Mouse (Mus musculus) ovary, postnatal 14 days (tissue): Measurements from ENCODE around the gene Cldn22.

Experiments used
- DNase-seq: peaks from one replicate; pipeline ENCODE4 v3.0.0; 2022; ENCODE audit warnings: low spot score

Cldn22 gene

GRCm38 (mm10) chr8:47832616-47833015 is 8.3 kb downstream of the Cldn22 start:
- DNase-seq = no peak

GRCm38 (mm10) chr8:47833944-47834343 is 9.7 kb downstream of the Cldn22 start:
- no peak for DNase-seq

- no peak for DNase-seq
Measured at GRCm38 (mm10) chr8:47843063-47843462, 18.8 kb downstream of the Cldn22 start.

DNA sequence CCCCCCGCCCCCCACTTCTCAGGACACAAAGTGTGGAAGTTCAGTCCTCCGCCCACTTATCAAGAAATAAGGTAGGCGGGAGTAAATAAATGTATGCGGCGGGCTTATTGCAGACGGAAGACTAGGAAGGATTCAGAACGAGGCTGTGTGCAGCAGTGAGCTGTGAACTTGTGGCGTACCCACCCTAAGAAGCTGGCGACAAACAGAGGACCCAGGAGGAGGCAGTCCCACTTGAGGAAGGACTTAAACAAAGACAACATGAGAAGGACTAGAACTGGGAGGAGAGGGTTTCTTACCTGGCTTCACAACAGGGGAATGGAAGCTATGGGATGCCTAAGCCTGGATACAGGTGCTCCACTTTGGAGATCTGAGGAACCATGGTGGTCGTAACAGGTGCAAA is 19.4 kb downstream of the Cldn22 start:
- DNase-seq = no peak

DNA sequence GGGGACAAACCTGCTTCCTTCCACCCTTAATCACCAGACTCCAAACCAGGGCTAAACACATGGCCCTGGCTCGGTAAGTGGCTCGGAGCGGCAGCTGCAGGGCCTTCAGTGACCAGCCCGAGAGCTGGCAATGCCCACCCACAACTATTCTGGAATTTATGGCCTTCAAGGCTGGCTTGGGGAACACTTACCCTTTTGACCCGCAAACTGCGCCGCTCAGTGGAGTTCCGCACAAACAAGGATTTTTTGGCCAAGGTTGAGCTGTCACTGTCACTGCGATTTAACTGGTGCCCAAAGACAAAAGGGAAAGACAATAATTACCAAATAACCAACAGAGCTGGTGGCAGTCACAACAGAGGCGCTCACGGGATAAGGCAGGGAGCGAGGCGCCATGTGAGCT is 21.7 kb downstream of the Cldn22 start:
- DNase-seq = no peak

DNA sequence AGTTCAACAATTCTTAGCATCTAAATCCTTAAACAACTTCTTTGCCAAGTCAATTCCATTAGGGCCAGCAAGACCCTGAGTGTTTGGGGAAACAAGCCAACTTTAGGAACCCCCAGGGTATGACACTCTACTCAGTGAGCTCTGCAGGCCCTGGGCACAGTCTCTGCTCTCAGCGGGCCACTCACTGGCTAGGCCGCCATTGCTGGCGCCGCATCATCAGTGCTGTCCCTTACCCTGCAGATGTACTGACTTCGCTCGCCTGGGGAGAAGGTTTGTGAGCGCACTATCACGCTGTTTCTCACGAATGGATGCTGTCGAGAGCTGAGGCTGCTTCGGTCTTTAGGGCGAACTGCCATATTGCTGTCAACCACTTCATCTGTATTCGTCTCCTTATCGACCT is 22.9 kb downstream of the Cldn22 start:
- DNase-seq = no peak

- DNase-seq = no peak
Measured at GRCm38 (mm10) chr8:47847931-47848330, 23.6 kb downstream of the Cldn22 start.

GRCm38 (mm10) chr8:47849842-47850241 is 25.6 kb downstream of the Cldn22 start:
- no peak for DNase-seq

DNA sequence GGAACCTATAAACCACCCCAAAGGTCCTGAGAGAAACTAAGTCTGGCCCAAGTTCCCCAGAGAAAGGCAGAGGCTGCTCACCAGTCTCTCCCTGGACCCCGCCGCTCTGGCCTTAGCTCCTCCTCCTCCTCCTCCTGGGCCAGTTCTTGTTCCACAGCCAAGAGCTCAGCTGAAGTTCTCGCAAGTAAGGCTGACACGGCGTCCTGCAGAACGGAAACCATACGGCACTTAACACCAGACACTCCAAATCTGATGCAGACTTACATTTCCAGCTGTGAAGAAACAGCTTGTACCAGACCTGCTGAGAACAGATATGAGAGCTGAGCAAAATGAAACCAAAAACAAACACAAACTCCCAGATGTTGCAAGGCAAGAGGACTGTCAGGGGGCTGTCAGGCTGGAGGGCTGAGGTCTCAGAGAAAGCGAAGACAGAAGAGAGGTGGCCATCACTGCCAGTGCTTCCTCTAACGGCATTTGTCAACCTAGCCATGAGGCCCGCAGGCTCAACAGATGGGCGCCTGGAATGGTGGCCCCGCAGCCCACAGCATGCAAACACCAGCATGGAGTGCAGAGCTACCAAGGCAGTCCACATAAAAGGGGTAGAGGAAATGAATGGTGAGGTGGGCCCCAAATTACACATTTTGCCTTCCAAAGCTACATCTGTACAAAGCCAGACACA is 27.7 kb downstream of the Cldn22 start:
- DNase-seq = peak; percentile 29

DNA sequence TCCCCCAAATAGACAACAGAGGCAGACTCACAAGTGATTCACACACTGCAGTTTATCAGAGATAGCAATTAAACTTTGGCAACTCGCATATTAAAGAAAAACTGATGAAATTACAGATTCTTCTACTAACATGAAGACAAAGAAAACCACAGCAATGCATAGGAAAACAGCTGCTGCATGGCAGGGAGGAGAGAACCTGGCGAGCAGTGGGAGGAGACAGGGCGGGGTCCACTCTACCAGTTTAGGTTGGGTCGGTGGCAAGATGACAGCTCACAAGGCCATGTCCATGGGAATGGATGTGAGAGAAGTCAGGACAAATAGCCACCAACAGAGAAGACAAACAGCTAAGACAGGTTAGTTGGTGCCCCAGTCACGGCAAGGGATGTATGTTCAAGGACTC is 28.5 kb downstream of the Cldn22 start:
- DNase-seq = no peak

- no peak for DNase-seq
Measured at GRCm38 (mm10) chr8:47853356-47853755, 29.1 kb downstream of the Cldn22 start.

- no peak for DNase-seq
Measured at GRCm38 (mm10) chr8:47859259-47859658, 35.0 kb downstream of the Cldn22 start.

- no peak for DNase-seq
Measured at GRCm38 (mm10) chr8:47866568-47866967, 42.3 kb downstream of the Cldn22 start.

- peak; percentile 83 for DNase-seq
Measured at GRCm38 (mm10) chr8:47867067-47867466, 42.8 kb downstream of the Cldn22 start.

DNA sequence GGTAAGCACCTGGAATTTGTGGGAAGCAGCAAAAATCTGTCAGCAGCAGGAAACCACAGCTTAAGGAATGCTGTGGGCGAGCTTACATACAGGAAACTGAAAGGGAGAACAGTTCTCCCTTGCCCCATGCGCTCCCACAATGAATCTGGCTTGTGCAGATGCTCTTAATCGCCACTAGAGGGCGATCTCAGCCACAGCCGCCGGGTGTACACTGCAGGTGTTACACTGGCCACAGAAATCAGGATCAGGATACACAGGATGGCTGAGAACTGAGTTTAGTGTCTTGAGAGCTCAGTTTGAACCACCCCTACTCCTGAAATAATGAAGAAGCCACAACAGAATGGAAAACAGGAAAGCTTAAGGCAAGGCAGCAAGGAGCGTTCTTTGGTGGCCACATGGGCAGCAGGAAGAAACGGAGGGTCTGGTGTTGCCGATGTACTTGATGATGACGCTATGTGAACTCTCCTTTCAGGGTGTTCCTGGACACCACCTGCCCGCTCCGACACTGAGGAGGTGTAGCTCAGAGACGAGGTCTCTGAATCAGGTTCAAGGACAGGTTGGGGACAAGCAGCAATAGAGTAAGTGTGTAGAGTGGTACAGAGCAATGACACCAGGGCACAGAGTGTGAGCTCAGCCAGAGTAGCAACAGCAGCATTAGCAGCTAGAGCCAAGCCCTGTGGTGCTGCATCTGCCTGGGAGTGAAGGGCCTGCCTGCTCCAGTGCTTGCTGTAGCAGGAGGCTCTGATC is 48.3 kb downstream of the Cldn22 start:
- DNase-seq = peak; percentile 39

DNA sequence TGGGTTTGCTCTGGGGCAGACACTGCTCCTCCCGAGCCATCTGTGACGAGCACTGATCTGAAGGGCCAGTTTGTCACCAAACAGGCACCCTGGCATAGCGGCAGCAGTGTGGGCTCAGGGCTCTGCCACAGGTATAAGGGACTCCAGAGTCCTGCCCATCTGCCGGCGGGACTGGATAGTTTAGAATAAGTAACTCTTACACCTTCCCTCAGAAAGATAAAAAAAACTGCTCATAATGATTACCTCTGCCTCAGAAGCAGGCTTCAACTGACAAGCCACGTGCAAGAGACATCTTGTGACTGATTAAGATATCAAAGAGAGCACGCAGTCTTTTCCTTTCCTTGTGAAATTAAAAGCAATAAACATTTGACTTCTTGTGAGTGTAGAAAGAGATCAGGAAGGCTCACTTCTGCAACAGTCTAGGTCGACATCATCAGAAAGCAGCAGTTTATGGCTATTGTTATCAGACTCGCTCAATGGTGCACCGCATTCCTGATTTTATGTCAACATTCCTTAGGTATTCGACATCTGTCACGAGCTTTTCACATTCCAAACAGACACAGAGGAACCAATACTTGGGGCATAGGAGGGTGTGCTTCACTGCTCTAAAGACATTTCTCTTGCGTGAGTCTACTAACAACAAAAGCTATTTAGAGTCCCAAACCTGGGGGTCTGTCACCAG is 50.4 kb downstream of the Cldn22 start:
- DNase-seq = no peak
